Mouse (Mus musculus) large intestine, adult 2 months (tissue): Measurements from ENCODE around the gene Slc8b1. TPM values are rescaled to one million over a fixed set of nuclear protein-coding genes. Genes with fewer than 3 reads are reported as not detected.

Source experiments
- DNase-seq: peaks from one replicate; pipeline ENCODE4 v3.0.0-alpha.2; 2012; ENCODE audit warnings: low read depth, low spot score
- WGBS: fragments of 180-500 bp; shearing (Covaris S2); methylation state at CpG from one replicate; pipeline ENCODE4 v1.1.7; 2018; 5-methylcytosine and 5-hydroxymethylcytosine counted together
- polyA plus RNA-seq: library from polyadenylated mRNA; depleted of rRNA; stranded (reverse); fragments of >200 nt; gene quantifications from 2 replicates; pipeline ENCODE4 v1.2.3, GENCODE M21; 2012

The Slc8b1 gene
- polyA plus RNA-seq, 1 experiment: 10.9 TPM

GRCm38 (mm10) chr5:120517552-120517951, 6.6 kb downstream of the Slc8b1 start:
- WGBS: 24% methylated on average over 9 of the region's 9 CpGs
- DNase-seq: no peak

DNA sequence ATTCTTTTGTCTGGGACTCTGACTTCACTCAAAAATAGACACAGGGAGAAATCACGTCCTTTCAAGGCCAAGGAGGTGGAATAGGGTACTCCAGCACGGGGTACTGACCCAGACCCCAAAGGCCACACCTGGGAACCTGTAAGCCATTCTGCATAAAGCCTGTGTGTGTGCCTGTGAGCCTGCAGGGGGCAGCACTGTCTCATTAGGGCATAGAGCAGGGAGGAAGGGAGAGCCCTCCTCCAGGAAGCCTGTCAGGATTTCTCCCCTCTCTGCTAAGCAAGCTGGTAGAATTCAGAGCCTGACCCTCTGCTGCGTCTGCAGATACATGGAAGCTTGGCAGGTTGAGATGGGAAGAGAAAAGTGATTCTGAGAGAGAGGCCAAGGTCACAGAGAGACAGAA, 11.7 kb downstream of the Slc8b1 start:
- WGBS: 77% methylated on average over 3 of the region's 3 CpGs
- no peak for DNase-seq

DNA sequence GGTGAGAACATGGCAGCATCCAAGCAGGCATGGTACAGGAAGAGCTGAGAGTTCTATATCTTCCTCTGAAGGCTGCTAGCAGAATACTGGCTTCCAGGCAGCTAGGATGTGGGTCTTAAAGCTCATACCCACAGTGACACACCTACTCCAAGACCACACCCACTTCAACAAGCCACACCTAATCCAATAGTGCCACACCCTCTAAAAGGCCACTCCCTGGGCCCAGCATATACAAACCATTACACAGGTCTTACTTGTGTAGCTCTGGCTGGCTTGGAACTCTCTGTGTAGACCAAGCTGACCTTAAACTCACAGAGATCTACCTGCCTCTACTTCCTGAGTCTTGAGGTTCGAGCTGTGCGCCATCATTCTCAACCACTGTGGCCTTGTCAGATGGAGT, 13.8 kb downstream of the Slc8b1 start:
- 96% methylated on average over 2 of the region's 2 CpGs for WGBS
- DNase-seq: no peak

GRCm38 (mm10) chr5:120525737-120526136, 14.8 kb downstream of the Slc8b1 start:
- no peak for DNase-seq
- 54% methylated on average over 5 of the region's 5 CpGs for WGBS

DNA sequence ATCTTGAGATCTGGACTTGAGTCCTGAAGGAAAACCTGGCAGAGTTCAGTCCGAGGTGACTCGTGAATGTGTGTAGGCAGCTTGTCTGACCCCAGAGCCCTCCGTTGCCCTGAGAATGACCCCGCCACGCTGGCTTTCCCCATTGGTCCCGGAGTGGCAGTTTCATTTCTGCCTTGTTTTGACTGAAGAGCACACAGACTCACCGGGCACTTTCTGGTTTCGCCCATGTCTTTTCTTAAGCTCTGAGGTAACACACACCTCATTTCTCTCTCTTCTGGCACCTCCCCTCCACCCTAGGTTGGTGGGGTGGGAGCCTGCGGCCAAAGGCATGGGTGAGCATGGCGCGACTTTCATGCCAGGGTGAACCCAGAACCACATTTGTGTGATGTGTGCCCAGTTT, 15.3 kb downstream of the Slc8b1 start:
- DNase-seq: no peak
- WGBS: 79% methylated on average over 11 of the region's 11 CpGs

- 78% methylated on average over 18 of the region's 20 CpGs for WGBS
- DNase-seq: no peak
Observed at GRCm38 (mm10) chr5:120527296-120527964, 16.5 kb downstream of the Slc8b1 start.

DNA sequence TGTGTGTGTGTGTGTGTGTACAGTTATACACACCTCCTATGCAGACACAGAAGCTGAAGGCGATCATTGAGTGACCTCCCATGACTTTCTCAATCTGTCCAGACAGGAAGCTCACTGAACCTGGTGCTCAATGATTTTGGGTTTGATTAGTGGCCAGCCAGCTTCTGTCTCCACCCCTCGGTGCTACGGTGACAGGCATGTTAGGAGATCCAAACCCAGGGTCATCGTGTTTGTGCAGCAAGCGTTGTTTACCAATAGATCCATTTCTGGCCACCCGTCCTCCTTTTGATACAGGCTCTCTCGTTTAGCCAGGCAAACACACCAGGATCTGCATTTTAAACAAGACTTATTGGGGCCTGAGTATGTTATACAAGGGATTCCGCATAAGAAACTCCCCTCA, 20.7 kb downstream of the Slc8b1 start:
- DNase-seq: no peak
- WGBS: 61% methylated on average over 8 of the region's 8 CpGs

GRCm38 (mm10) chr5:120534071-120534685, 23.2 kb downstream of the Slc8b1 start:
- 38% methylated on average over 15 of the region's 15 CpGs for WGBS
- no peak for DNase-seq

DNA sequence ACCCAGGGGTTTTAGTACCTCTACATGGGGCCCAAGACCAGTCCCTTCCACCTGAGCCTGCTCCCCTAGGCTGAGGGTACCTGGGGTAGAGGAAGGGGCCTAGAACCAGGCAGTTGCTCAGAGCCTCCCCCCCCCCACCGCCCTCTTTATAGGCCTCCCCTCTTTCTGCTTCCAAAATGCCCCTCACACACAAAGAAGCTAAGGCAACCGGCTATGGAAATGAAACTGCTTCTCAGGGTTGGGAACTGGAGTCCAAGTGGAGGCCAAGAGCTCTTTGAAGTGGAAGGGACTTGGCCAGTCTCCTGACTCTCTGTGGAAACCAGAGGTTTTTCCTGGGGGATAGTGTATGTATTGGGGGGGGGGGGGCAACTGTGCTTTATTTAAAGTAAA, 23.7 kb downstream of the Slc8b1 start:
- no peak for DNase-seq
- WGBS: 51% methylated on average over 2 of the region's 2 CpGs

DNA sequence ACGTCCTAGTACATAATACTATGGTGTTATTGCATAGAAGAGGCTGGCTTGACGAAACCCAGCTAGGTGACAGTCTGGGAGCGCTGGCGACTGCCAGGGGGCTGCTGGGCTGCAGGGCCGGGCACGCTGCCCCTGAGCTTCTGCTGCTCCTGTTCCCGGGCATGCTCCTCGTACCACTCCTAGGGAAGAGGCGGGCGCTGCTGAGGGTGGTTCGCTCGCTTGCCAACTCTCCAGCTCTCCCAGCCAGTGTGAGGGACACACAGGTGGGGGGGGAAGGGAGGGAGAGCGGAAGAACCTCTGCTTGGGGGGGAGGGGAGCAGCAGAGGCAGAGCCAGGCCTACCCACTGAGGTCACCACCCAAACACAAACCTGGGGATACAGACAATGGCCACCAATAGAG, 25.1 kb downstream of the Slc8b1 start:
- no peak for DNase-seq
- 83% methylated on average over 13 of the region's 13 CpGs for WGBS

GRCm38 (mm10) chr5:120536632-120537031, 25.7 kb downstream of the Slc8b1 start:
- DNase-seq: no peak
- 80% methylated on average over 5 of the region's 5 CpGs for WGBS

GRCm38 (mm10) chr5:120548236-120548850, 37.4 kb downstream of the Slc8b1 start:
- WGBS: 80% methylated on average over 11 of the region's 11 CpGs
- DNase-seq: no peak

DNA sequence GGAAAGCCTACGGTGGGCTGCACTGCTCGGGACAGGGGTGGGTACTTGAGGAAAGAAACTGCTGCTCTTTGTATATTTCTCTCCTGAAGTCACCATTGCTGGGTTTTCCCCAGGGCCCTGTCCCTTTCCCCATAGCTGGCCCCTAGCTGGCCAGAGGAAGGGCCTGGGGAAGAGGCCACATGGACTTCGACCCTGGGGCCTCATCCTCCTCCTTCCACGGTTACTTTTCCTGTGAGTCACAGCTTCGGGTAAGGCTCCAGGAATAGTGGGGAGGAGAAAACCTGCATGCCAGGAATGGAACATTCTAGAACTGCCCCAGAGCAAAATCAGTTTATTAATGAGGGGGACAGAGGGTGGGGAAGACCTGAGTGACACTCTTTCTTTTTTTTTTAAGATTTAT, 39.2 kb downstream of the Slc8b1 start:
- 36% methylated on average over 5 of the region's 5 CpGs for WGBS
- no peak for DNase-seq

DNA sequence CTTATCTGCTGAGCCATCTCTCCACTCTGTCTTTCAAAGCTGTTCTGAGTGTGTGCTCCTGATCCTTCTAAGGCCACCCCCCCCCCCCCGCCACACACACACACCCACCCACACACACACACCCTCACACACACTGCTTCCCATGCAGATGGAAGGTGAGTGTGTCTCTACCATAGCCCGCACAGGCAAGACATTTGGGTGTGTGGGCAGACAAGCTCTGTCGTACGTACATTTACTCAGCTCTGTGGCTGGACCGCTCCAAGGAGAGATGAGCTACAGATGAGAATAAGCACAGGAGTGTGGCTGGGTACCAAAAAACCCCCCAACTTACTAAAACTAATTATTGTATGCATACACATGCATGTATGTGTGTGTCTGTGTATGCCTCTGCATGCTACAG, 39.7 kb downstream of the Slc8b1 start:
- WGBS: 98% methylated on average over 5 of the region's 5 CpGs

GRCm38 (mm10) chr5:120555871-120556270, 44.9 kb downstream of the Slc8b1 start:
- 92% methylated on average over 24 of the region's 24 CpGs for WGBS
- DNase-seq: no peak

More for the DNA sequence above, 39.7 kb downstream of the Slc8b1 start:
- no peak for DNase-seq

DNA sequence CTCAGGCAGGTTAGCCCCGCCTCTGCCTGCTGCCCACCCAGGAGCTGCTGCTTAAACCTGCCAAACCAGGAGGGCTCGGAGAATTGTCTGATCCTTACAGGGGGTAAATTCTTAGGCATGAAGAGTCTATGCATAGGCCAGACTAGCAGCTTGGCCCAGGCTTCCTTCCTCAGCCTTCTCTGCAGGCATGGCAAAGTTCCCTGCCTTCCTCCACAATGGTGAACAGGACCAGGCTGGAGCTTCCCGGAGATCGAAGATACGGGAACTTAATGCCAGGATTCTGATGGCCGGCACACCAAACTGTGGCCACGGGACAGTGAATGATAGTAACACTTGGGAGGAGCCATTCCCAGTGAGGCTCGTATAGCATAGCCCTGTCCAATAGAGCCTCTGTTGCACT, 47.1 kb downstream of the Slc8b1 start:
- 88% methylated on average over 8 of the region's 8 CpGs for WGBS
- no peak for DNase-seq

- no peak for DNase-seq
- 84% methylated on average over 14 of the region's 14 CpGs for WGBS
Observed at GRCm38 (mm10) chr5:120558762-120559161, 47.8 kb downstream of the Slc8b1 start.

- no peak for DNase-seq
- 58% methylated on average over 9 of the region's 9 CpGs for WGBS
Observed at GRCm38 (mm10) chr5:120560129-120560615, 49.2 kb downstream of the Slc8b1 start.

DNA sequence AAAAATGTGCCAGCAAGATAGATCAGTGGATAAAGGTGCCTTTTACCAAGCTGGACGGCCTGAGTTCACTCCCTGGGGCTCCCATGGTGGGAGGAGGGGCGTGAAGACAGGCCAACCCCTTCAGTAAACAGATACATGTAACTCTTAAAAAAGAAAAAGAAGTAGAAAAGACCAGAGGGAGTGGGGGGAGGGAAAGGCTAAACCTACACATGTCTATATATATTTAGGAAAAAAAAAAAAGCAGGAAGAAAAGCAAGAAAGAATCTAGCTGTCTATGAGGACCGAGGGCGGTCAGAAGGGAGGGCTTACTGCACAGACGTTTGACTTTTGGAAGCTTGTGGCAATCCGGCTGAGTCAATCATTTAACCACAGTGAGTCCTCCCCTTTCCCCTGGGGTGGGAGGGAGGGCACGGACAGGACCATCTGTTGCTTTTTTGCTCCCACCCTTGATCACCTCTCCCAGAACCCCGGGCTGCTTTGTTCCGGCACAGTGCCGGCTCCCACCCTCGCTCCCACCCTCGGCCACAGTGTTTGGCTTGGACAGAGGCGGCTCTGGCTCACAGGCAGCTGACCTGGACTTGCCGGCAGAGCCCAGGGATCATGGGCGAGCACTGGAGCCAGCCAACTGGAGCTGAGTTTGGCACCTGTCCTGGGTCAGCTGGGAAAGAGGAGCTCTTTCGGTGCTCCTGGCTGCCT, 49.8 kb downstream of the Slc8b1 start:
- WGBS: 4% methylated on average over 16 of the region's 16 CpGs
- DNase-seq: no peak
